Mouse (Mus musculus): Measurements from ENCODE around the gene D030056L22Rik.

Gene D030056L22Rik

DNA sequence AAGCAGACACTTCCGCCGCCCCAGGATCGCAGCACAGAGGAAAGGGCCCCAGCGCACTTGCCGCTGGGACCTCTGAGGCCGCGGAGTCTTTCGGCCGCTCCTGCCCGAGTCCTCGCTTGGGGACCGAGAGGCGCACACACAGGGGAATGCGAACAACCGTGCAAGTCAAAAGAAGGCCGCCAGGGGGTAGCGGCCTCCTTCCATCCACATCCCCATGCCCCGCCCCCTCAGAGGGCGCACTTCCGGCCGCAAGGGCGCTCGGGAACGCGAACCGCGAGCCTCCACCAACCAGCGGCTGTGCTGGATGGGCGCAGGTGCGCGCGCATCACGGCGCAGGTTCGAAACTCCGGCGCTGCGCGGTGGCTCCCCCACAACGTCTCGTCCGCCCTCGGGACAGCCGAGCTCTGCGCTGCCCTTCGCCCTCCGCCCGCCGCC lies at the start of gene D030056L22Rik:
Gene D030056L22Rik, plus strand, starts transcription at position 328 of the 435 bp plus-strand sequence.
- peak; percentile 98 for DNase-seq (ENCODE audit: low spot score)

DNA sequence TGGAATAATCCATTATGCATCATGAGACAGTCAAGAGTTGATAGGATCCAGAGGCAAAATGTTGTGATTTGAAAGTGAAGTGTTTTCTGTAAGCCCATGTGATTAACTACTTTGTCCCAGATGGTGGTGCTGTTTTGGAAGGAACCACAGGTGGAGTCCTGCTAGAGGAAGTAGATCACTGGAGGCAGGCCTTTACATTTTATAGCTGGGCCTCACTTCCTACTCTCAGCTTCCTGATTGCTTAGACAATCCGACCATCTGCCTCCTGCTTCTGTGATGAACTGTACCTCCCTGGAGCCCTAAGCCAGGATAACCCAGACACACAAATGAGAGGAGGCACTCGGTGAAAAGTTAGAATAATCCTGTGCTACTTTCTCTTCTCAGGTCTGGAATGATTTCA lies 49.1 kb upstream of the D030056L22Rik start:
- DNase-seq (ENCODE audit: low spot score) = no peak

DNA sequence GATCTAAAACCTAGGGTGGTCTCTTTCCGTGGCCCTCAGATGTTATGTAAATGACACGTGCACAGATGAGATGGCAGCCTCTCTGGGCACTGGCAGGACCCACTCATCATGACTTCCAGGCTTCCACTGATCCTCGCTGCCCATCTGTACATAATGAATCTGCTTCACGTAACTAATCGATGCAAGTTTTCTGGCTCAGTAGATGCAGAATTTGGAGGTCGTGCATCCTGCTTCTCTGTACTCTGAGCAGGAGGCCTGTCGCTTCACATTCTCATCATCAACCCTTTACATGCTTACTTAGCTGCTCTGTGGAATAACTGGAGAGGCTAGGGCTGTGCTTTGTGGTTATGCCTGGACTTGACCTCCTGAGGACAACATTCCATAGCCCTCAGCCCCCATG lies 46.0 kb upstream of the D030056L22Rik start:
- no peak for DNase-seq (ENCODE audit: low spot score)

DNA sequence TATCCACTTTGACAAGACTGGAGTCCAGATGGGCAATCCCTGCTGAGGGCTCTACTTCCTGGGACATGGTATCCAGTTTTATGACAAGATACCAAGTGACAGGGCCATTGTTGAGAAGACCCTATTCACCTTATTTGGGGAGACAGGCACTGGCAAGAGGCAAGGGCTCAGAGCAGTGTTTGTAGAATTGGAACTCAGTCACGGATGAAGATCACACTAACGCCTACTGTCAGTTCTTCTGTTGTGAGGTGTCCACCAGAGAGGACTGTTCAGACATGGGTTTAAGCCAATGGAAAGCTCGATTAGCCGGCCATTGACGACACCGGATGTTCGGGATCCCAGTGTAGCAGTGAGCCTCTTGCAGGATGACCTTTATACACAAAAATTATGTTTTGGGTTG lies 43.4 kb upstream of the D030056L22Rik start:
- DNase-seq (ENCODE audit: low spot score) = no peak

DNA sequence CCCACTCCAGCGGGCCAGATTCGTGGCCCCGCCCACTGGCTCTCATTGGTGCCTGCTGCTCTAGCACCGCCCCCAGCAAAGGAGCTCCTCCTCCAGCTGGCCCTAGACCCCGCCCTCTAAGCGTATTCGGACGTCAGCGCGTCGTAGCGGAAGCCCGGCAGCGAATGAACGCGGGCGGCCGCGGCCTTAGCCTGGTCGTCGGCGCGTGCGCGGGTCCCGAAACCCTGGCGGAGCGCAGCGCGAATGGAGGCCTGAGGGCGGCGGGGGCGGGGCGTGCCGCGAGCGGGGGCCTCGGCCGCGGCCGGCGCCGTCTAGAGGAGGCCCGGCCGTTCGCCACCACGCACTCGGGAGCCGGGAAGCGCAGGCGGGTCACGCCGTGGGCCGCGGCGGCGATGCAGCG lies 42.4 kb upstream of the D030056L22Rik start, which contains the start of gene Carnmt1:
Gene Carnmt1, plus strand, starts transcription at position 157 of the 400 bp plus-strand sequence.
- DNase-seq (ENCODE audit: low spot score) = peak; percentile 98

DNA sequence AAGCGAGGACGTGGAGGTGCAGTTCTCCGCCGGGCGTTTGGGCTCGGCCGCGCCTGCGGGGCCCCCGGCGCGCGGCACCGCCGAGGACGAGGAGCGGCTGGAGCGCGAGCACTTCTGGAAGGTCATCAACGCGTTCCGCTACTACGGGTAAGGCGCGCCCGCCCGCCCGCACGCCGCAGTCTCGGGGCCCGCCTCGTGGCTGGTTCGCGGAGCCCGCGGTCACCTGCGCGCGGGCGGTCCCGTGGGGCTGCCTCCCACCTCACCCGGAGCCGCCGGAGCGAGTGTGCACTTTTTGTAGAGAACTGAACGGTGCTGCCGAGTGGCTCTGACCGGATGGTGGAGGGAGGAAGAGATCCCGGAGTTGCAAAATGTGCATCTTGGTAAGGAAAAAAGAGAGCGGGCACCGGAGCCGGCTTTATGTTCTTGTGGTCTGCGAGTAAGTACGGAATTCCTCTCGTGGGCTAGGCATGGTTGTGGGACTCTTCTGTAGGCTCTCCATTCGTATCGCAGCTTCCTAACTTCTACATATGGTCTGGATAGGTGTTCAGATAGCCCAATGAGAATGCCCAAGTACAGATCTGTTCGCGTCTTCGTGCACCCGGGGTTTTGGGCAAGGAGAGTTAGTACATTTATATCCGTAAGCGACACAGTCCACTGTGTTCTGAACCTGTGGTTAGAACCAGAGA lies 41.8 kb upstream of the D030056L22Rik start:
- DNase-seq (ENCODE audit: low spot score) = peak; percentile 41

DNA sequence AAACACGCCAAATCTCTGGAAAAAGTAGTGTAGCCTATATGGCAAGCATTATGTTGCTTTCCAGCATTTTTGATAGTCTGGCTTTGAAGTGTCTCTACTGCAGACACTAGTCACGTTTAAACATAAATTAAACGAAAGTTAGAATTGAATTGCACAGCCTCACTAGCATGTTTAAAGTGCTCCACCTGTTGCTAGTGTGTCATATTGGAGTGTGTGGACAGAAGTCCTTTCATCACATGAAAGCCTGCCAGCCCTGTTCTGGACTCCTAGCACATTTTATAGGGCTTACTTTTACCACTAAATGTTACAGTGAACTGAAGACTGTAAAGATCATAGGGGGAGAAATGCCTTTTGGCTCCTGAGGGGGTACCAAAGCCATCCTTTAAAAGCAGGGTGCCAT lies 40.5 kb upstream of the D030056L22Rik start:
- DNase-seq (ENCODE audit: low spot score) = no peak

DNA sequence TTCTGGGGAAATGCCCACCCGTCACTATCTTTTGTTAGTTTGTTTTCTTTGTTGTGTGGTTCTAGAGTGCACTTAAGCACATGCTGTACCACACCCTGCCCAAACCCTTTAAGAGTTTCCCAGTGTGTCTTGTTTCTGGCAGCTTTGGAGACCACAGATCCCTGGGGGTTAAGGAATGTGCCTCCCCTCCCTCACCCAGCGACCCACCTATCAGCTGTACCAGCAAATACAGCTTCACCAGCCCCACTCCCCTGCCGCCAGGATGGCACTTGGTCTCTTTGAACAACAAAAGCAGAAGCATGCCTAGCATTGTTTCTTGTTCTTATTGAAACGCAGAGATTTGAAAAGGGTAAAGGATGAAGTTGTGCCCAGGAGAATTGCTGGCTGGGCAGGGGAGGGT lies 39.9 kb upstream of the D030056L22Rik start:
- no peak for DNase-seq (ENCODE audit: low spot score)

DNA sequence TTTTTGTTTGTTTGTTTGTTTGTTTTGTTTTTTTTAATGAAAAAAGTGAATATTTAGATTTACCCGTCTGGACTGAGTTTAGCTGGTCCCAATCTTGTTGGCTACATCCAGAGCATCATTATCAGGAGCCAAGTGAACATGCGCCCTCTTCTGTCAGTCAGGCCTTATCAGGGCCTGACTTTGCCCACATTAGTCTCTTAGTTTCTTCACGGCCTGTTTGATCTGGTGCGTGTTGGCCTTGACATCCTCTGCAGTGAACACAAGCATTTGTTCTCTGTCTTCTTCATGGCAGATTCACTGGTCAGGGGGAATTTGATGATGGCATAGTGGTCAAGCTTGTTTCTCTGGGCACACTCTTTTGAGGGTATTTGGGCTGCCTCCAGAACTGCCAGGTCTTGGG lies 30.9 kb upstream of the D030056L22Rik start:
- DNase-seq (ENCODE audit: low spot score) = no peak

DNA sequence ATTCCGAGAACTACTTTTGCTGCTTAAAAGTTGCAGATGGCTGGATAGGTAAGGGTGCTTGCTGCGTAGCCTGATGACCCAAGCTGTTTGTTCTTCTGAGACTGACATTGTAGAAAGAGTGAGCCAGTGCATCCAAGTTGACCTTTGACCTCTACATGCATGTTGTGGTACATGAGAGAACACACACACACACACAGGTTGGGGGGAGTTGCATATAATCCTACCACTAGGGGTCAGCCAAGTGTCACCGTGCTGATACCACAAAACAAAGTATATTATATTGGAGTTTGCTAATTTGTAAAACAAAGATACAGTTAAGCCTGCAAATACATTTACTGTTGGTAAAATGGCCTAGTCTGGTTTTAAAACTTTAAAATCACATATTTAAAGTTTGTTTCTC lies 25.4 kb upstream of the D030056L22Rik start:
- peak; percentile 32 for DNase-seq (ENCODE audit: low spot score)

DNA sequence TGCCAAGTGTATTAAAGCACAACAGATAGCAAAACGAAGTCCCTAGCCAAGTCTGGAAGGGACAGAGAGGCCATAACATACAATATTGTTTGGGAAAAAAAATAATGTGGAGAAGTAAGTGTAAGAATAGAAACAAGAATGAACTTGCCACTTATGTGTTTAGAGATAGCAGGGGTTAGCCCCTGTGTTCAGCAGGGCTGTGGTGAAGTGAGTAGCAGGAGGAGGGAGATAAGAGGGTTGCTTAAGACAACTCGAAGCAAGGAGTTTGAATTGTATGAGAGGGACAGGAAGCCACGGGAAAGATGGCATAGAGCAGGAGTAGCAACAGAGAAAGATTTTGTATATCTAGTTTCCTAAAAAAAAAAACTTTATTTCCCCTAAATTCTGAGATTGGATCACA lies 20.8 kb upstream of the D030056L22Rik start:
- no peak for DNase-seq (ENCODE audit: low spot score)

DNA sequence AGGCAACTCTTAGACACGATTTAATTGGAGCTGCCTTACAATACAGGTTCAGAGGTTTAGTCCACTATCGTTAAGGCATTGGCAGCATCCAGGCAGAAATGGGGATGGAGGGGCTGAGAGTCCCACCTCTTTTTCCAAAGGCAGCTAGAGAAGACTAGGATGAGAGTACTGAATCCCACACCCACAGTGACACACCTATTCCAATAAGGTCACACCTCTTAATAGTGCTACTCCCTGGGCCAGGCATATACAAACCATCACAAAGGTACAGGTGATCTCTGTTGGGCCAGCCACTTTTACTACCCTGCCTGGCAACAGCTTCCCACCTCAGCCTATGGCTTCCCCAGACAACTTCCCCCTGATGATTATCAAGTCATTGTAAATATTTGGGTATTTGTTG lies 20.2 kb upstream of the D030056L22Rik start:
- no peak for DNase-seq (ENCODE audit: low spot score)

DNA sequence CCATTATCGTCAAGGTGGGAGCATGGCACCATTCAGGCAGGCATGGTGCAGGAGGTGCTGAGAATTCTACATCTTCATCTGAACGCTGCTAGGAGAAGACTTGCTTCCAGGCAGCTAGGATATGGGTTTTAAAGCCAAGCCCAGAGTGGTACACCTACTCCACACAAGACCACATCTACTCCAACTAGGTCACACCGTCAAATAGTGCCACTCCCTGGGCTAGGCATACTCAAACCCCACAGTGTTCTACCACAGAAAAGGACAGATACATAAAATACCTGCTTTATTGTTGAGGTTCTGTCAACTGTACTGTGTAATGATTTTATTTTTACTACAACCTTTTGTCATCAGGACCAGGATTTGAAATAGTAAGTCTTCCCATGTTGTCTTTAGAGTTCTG lies 17.9 kb upstream of the D030056L22Rik start:
- DNase-seq (ENCODE audit: low spot score) = no peak

DNA sequence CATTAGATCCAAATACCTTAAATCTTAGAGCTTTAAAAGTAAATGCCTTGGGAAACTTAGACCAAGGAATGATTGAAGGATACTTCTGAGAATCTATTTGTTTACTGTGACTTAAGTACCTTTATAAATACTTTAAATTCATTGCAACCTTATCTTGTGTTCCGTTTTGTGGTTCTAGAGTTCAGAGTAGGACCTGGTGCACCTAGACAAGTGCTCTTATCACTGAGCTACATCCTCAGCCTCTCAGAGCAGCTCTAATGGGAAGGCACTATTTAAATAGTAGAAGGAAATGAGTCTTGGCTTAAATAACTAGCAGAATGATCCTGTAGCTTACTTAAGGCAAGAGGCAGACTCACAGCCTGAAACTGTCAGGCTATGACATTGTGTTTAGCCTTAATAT lies 17.4 kb upstream of the D030056L22Rik start:
- DNase-seq (ENCODE audit: low spot score) = no peak

DNA sequence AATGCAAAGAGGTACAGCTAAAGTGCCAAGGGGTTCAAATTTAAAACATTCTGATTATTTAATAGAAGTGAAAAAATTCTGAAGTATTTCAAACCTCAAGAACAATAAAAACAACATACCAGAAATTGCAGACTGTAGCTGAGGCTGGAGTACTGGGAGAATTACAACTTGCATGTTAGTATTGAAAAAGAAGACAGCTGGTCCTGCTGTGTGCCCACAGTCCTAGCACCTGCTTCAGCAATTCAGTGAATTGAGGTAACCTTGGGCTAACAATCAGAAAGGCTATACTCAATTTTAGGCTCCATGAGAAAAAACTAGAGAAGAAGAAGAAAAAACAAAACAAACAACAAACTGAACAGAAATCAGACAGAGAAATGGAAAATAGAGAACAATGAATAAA lies 4.9 kb upstream of the D030056L22Rik start:
- DNase-seq (ENCODE audit: low spot score) = no peak

DNA sequence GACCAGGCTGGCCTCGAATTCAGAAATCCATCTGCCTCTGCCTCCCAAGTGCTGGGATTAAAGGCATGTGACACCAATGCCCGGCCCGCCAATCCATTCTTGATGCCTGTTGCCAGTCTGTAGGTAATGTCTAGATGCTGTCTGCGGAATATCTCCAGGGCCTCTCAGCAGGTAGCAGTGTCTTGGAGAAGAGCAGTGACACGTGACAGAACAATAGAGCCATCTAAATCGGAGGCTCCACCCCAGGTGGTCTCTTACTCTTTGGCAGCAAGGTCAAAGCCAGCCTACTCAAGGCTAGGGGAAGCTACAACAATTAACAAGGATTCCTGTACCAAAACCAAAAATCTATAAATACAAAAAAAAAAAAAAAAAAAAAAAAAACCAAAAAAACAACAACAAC lies 2.1 kb upstream of the D030056L22Rik start:
- no peak for DNase-seq (ENCODE audit: low spot score)

DNA sequence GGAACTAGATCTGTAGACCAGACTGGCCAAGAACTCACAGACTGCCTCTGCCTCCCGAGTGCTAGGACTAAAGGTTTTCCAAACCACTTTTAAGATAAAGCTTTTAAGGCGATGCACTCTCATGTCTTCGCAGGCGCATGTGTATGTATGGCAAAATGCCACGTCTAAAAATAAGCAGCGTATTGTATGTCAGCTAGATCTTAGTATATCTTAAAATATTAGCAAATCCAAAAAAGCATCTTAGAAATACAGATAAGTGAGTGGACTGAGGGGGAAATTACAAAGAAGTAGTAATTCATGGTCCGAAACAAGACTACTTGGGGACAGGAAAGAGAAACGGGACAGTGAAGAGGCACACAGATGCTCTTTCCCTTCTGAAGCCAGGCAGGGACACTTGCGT lies 1.4 kb upstream of the D030056L22Rik start:
- no peak for DNase-seq (ENCODE audit: low spot score)

DNA sequence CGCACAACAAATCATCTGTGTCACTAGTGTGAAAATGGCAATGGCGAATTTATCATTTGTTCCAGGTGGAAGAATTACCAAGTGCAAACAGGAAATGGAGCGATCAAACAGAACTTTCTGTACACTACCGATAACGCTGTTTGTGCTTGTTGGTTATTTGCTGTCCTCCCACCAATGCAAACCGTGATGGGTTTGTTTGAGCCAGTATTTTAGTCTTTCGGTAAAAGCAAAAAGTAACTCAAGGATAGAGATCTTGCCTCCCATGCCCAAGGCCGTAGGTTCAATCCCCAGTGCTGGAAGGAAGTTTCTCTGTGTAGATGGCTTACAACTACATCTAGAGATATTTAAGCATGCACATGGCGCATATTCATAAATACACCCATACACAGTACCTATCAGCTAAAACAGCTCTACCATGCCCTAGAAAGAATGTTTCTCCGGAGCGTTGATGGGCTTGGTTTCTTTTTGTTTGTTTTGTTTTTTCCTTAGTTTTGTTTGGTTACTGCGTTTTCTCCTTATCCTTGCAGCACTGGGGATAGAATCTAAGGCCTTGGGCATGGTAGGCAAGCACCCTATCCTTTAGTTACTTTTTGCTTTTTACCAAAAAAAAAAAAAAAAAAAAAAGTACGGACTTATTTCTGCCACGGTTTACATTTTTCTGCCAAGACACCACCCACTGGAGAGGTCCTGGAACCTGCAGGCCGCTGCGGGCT lies 684 bp upstream of the D030056L22Rik start:
- DNase-seq (ENCODE audit: low spot score) = no peak

DNA sequence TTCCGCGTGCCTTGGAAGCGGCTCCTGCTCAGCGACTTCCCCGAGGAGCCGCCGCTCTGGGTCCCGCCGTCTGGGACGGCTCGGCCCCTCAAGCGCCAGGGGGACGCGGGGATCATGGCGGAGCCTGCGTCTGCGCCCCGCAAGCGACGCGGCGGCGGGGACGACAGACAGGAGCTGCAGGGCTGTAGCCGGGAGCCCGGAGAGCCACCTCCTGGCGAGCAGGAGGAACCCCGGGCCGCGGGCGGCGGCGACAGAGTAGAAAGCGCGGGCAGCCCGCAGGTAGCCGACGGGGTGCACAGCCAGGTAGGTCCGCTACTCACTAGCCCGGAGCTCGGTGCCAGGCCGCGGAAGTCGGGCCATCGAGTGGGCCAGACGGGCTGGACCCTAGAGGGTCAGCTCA lies 364 bp downstream of the D030056L22Rik start:
- peak; percentile 52 for DNase-seq (ENCODE audit: low spot score)

DNA sequence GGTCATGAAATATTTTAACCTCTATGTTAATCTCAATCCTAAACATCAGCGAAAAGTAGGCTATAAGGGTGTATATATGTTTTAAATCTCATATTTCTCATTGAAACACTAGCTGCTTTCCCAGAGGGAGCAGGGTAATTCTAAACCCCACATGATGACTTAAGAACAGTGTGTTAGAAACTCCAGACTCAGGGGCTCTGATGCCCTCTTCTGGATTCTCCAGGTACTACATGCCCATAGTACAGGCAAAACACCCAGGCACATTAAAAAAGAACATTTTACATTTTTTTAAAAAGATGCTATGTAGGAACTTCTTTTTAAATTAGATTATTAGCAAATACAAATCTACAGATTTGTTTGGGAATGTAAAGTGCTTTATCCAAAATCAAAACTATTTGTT lies 3.4 kb downstream of the D030056L22Rik start:
- peak; percentile 85 for DNase-seq (ENCODE audit: low spot score)

DNA sequence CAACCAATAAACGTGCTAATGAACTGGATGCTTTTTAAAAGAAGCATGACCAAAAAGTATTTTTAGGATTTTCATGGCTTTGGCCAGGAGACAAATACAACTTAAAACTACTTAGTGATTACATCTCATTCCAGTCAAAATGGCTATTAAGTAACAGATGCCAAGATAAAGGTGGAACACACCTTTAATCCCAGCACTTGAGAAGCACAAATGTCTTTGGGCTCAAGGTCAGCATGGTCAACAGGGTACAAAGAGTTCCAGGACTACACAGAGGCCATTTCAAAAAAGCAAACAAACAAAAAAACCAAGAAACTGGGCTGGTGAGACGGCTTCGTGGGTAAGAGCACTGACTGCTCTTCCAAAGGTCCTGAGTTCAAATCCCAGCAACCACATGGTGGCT lies 7.3 kb downstream of the D030056L22Rik start:
- DNase-seq (ENCODE audit: low spot score) = no peak

DNA sequence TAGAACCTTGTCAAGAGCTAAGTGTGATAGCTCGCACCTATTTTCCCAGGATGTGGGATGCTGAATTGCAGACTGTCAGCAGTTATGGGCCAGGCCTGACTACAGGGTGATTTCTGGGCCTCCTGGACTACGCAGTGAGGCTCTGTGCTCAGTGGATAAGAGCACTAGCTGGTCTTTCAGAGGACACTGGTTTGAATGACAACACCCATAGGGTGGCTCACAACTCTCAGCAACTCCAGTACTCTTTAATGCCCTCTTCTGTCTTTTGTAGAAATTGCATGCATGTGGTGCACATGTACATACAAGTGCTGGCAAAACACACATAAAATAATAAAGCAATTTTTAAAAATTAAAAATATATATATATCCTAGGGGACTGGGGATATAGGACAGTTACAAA lies 12.2 kb downstream of the D030056L22Rik start:
- DNase-seq (ENCODE audit: low spot score) = no peak

DNA sequence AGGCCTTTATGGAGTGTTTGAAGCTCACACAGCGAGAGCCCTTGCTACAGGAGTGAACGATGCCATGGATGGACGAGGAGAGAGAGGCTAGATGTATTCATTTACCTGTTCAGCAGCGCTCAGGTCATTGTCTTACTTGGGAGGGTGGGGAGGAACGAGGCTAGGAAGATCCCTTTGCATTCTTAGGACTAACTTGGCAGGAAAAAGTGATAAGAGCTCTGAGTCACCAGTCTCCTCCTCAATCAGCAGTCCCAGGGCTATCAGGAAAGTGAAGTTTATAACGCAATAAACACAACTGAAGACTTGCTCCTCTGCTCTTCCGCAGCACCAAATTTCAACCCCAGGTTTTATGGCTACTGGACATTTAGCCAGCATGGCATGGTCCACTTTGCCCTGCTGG lies 17.3 kb downstream of the D030056L22Rik start:
- no peak for DNase-seq (ENCODE audit: low spot score)

DNA sequence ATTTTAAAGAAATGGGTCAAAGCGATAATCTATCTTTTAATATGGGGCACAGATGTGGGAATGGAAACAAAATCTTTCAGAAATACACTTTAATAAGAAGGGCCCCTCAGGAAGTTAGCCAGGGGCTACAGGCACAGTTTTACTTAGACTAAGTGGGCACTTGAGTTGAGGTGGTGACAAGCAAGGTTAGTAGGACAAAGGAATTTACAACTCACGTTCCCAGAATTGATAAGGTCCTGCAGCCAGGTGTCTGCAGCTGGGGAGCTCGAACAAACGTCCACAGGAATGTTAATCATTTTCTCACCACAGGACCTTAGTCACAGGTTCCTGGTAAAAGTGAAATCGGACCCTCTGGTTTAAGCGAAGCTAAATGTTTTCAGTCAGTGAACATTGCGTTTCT lies 18.1 kb downstream of the D030056L22Rik start:
- DNase-seq (ENCODE audit: low spot score) = no peak
